Mouse (Mus musculus): Measurements from ENCODE around the gene Gaa.
A peak's percentile ranks its signal among the peaks of the same experiment; 100 is the strongest.
"Not testable (repeated sequence)": the region's sequence is repeated elsewhere in the genome, so short reads cannot be mapped to it uniquely, and the experiment has no call there.

The Gaa gene

DNA sequence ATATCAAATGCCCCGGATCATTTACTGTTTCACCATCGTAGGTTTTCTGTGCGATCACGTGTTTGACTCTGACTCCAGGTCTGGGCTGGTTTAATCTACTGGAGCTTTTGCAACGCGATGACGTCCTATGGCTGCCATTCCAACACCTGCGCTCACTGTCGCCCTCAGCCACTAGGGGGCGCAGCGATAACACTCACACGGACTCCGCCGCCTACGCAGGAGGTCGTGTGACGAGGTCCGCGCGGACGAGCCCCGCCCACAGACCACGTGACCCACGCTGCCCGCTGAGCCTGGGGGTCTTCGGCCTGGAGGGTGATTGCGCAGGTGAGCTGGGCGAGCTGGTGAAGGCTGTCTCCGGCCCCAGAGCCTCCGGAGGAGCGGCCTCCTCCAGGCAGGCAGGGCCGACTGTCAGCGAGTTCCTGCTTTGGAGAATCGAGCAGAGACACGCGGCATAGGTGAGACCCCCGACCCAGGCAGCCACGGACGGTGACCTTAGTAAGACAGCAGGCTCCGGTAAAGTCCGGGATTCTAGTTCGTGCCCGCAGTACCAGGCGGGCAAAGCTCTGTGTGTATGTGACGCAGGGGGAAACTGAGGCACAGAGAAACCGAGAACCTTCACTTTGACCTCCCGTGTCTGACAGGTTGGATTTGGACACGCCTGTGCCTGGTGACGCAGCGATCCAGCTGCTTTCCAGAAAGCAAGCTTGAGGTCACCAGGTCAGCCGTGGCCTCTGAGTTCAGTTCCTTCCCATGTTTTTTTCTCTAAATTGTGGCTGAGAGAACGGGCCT is at the start of gene Gaa:
Gene Gaa (plus strand): TSS at position 120 of the 789 bp plus-strand sequence.
- peak; percentile 92 for DNase-seq

GRCm38 (mm10) chr11:119219816-119220465 is 47.7 kb upstream of the Gaa start:
- peak; percentile 93 for DNase-seq

GRCm38 (mm10) chr11:119221812-119222510 is 45.7 kb upstream of the Gaa start:
- no peak for DNase-seq

GRCm38 (mm10) chr11:119223124-119223890 is 44.4 kb upstream of the Gaa start:
- DNase-seq, result no peak

DNA sequence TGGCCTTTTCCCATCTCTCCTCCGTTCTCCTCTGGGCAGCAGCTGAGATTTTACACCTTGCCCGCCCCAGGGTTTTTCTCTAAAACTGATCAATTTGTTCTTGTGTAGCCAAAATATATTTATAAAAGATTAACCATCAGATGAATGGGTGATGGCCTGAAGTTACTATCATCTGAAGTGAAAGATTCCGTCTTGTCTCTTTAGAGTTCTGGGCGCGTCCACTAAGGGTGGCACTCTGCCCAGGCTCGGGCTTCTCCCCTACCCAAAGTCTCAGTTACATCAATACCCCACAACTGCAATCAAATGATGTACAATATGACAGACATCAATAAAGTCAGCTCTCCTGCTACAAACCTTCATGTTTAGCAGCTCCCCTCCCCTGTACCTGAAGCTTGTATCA is 42.8 kb upstream of the Gaa start:
- DNase-seq, result no peak

GRCm38 (mm10) chr11:119225634-119226033 is 42.1 kb upstream of the Gaa start:
- no peak for DNase-seq

- no peak for DNase-seq
These were observed 40.1 kb upstream of the Gaa start for GRCm38 (mm10) chr11:119227591-119227990.

DNA sequence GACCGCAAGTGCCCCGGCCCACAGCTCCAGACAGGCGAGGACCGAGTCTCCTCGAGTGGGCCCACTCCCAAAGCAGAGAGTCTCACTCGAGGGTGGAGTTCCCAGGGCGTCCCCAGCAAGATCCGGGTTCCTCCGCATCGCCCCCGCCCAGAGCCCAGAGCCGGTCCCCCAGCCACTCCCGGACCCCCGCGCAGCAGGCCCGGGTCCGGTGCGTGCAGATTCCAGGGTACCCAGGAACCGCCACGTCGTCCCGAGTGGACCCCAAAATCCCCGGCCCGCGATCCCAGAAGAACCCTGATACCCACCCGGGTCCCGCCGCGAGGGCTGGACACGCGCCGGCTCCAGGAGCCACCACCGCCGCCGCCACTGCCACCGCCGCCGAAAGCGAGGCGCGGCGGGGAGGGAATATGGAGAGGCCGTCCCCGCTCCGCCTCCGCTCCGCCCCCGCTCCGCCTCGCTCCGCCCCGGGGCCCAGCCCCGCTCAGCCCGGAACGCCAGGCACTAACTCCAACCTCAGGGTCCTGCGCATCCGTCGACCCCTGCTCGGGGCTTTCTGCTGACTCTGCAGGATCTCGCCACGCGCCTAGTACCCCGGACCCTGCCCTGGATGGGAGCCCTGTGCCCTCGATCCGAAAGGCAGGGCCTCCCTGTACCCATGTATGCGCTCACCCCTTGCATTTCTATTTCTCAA is 39.5 kb upstream of the Gaa start, which contains the start of the genes Tbc1d16 and Ccdc40:
Gene Tbc1d16 (minus strand): TSS at position 409 of the 691 bp plus-strand sequence.
Gene Ccdc40 (plus strand): TSS at position 482 of the 691 bp plus-strand sequence.
- peak; percentile 42 for DNase-seq

DNA sequence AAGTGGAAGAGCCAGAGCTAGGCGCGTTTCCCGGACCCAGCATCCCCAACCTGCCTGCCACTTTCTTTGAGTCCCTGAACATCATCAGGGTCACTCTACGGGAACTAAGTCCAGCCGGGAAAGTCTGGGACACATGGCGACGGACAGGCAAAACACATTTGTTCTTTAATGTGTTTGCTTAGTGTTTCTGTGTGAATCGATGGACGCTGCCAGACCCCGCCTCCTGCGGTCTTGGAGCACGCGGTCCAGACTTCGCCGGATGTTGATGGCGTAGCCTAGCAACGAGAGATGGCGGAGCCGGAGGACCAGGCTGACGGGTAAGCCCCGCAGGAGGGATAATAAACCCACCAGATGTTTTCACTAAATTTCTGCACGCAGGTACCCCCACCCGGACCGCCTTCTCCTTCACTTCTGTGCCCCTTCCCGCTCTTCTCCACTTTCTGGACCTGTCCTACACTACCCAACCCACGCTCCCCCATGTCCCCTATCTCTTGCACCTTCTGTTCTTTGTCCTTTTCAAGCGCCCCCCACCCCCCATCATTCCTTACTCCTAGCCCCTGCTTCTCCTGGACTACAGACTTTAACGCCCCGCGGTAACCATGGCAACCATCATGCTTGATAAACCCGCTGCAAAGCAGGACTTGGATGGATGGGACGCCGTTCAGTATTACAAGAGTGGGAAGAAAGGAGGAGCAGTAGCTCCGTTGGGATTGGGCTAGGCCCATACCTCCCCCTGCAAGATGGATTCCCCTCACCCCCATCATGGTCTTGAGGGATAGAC is 38.7 kb upstream of the Gaa start:
- DNase-seq, result peak; percentile 61

- no peak for DNase-seq
These were observed 32.9 kb upstream of the Gaa start for GRCm38 (mm10) chr11:119234770-119235169.

DNA sequence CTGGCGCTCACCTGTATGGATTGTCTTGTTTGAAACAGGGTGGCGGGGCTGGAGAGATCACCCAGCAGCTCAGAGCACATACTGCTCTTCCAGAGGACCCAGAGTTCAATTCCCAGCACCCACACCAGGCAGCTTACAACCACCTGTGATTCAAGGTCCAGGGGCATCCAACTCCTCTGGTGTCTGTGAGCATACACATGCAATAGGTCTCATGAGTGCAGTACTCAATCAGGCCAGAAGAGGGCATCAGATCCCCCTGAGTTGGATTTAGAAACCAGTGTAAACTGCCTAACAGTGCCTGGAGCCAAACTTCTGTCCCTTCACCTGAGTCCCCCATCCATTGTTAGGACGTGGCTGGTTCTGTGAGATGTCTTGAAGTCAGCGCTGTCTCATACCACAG is 32.1 kb upstream of the Gaa start:
- no peak for DNase-seq

DNA sequence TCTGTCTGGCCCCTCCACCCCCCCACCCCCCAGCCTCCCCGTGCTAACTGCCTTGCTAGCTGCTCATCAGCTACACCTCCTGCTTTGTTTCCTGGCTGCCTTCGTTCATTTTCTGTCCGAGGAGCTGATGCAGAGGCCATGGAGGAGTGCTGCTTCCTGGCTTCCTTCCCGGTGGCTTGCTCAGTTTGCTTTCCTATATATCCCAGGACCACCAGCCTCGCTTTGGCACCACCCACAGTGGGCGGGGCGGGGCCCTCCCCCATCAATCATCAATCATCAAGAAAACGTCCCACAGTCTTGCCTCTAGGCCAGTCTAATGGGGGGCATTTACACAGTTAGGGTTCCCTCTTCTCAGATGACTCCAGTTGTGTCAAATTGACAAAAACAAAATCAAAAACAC is 31.3 kb upstream of the Gaa start:
- no peak for DNase-seq

DNA sequence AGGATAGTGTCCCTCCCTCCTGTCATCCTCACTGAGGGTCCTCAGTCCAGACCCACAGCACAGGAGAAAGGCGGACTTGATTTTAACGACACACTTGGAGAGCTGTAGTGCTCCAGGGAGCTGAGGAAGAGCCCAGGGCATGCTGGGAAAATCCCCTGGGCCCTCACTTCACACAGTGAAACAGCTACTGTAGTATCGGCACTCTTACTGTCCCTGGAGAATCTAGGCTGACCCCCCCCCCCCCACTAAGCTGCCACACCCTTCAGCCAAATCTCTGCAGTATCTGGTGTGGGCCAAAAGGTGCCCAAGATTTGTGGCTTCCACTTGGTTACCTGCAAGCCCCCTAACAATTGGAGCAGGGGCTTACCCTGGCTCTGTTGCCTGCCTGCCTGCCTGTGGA is 30.7 kb upstream of the Gaa start:
- DNase-seq, result no peak

GRCm38 (mm10) chr11:119237568-119238304 is 30.0 kb upstream of the Gaa start:
- no peak for DNase-seq

GRCm38 (mm10) chr11:119238305-119238721 is 29.4 kb upstream of the Gaa start:
- peak; percentile 41 for DNase-seq

GRCm38 (mm10) chr11:119239480-119239879 is 28.2 kb upstream of the Gaa start:
- no peak for DNase-seq

DNA sequence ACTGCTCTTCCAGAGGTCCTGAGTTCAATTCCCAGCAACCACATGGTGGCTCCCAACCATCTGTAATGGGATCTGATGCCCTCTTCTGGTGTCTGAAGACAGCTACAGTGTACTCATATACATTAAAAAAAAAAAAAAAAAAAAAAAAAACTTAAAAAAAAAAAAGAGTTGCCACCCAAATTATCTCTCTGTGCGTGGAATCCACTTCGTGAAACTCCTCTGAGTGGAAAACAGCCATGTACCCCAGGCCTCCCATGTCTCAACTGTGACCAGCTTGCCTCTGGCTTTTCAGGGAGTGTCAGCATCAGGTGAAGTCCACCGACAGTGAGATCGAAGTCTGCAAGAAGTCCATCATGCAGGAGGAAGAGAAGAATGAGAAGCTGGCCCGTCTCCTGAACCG is 22.1 kb upstream of the Gaa start:
- not testable (repeated sequence) for DNase-seq

- peak; percentile 44 for DNase-seq
These were observed 18.7 kb upstream of the Gaa start for GRCm38 (mm10) chr11:119249011-119249410.

DNA sequence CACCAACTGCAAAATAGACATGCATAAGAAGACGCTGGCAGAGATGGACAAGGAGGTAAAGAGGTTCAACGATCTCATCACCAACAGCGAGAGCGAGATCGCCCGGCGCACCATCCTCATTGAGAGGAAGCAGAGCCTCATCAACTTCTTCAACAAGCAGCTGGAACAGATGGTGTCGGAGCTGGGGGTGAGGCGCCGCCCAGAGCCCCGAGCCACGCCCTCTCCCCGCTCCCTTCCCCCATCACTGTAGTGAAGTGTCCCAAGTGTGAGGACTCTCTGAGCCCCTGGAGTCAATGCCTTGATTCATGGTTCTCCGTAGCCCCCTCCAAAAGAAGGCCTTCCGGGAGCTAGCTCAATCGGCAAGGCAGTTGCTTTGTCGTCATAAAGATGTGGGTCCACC is 16.7 kb upstream of the Gaa start:
- DNase-seq, result no peak

- DNase-seq, result no peak
These were observed 14.7 kb upstream of the Gaa start for GRCm38 (mm10) chr11:119252854-119253541.
